In the genomic region with DNA sequence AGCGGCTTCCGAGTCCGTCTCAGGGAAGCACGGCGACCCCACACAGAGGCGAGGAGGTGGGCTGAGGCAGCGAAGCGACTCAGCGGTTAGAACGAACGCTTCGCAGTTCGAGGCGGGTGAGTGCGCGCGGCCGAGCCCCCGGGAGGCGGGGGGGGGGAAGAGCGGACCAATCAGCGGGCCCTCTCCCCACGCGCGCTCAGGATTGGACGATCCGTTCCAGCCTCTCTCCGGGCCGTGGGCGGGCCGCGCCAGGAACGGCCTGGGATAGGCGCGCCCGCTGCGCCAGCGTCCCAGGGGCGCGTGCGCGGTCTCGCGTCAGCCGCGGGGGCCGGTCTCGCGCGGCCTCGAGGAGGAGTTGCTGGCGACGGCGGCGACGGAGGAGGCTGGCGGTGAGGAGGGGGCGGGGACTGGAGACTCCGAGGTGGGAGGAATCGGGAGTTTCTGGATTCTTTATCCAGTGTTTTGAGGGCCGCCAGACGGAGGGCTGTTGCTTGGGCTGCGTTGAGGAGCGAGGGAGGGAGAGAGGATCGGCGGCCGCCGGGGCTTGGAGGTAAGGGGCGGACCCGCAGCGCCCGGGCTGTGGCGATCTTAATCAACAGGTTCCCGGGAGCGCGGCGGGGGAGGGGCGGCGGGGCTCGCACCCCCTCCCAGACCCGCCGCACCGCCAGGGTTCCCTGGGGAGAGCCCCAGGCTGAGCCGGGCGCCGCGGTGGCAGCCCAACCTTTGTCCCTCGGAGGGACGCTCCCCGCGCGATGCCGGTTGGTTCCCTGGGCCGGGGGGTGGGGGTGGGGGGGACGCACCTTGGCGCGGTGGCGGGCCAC, we compare ENCODE assay signal across 8 mouse cellular contexts. TPM values are rescaled to one million over a fixed set of nuclear protein-coding genes. Genes with fewer than 3 reads are reported as not detected.
DNase-seq lines count a peak whose midpoint lies in the region; ATAC-seq and TF ChIP-seq lines count a peak whose summit lies in the region.

Gene Mpp5 (plus strand): TSS at position 351 of the 821 bp plus-strand sequence.

- peak; percentile 98 for ATAC-seq in erythroid progenitor cell, adult 5-6 weeks (replicated peaks; ENCODE audit: low FRiP score, poor library complexity, severe bottlenecking)
- peak; percentile 100 for ATAC-seq in heart, embryonic 12.5 days (ENCODE audit: insufficient number of reproducible peaks, low FRiP score)
- peak; percentile 100 for ATAC-seq in kidney, postnatal 0 days (replicated peaks; ENCODE audit: low FRiP score, low read depth)
- peak; percentile 99 for ATAC-seq in liver, embryonic 11.5 days (replicated peaks; ENCODE audit: low FRiP score)
- peak; percentile 100 for ATAC-seq in stomach, embryonic 14.5 days (ENCODE audit: insufficient number of reproducible peaks, insufficient read depth, low FRiP score, low read depth)

- peak within 1 kb of the TSS; percentile 94 for H3K9ac ChIP-seq in heart, embryonic 12.5 days
- peak within 1 kb of the TSS; percentile 92 for H3K9ac ChIP-seq in kidney, postnatal 0 days (ENCODE audit: low read depth, low read length)
- peak within 1 kb of the TSS; percentile 78 for H3K9ac ChIP-seq in liver, embryonic 11.5 days (ENCODE audit: low read depth, low read length)
- peak within 1 kb of the TSS; percentile 71 for H3K9ac ChIP-seq in stomach, embryonic 14.5 days (replicated peaks; ENCODE audit: low read depth, low read length)

- H3K36me3 ChIP-seq in heart, embryonic 12.5 days: no peaks in the 10 kb centered on the region
- no peaks in the 10 kb centered on the region for H3K36me3 ChIP-seq in kidney, postnatal 0 days (ENCODE audit: insufficient read depth, low read length)
- no peaks in the 10 kb centered on the region for H3K36me3 ChIP-seq in liver, embryonic 11.5 days (ENCODE audit: control insufficient read depth, insufficient read depth, low read length)
- H3K36me3 ChIP-seq in stomach, embryonic 14.5 days (ENCODE audit: control insufficient read depth, insufficient read depth, low read length): no peaks in the 10 kb centered on the region

- H3K27me3 ChIP-seq in heart, embryonic 12.5 days (replicated peaks): 0 out of 2 replicates have a peak, but pooled peaks cover 3% of the 10 kb centered on the region
- no peaks in the 10 kb centered on the region for H3K27me3 ChIP-seq in kidney, postnatal 0 days (ENCODE audit: insufficient read depth, low read length)
- no peaks in the 10 kb centered on the region for H3K27me3 ChIP-seq in liver, embryonic 11.5 days (replicated peaks; ENCODE audit: control insufficient read depth, insufficient read depth, low read length)
- no peaks in the 10 kb centered on the region for H3K27me3 ChIP-seq in stomach, embryonic 14.5 days (ENCODE audit: control insufficient read depth, insufficient read depth, low read length)

- peak; percentile 99 for DNase-seq in CD4-positive helper T cell, adult 2 months (ENCODE audit: low read depth, low spot score)
- DNase-seq in brain, embryonic 18.5 days (ENCODE audit: low read depth, low spot score): peak; percentile 94
- DNase-seq in kidney, postnatal 0 days (ENCODE audit: low spot score): peak; percentile 98
- DNase-seq in liver, embryonic 11.5 days (ENCODE audit: low spot score): peak; percentile 95
- DNase-seq in naive thymus-derived CD4-positive, alpha-beta T cell, adult 2 months (ENCODE audit: low read depth): peak; percentile 97

- H3K27ac ChIP-seq in heart, embryonic 12.5 days (ENCODE audit: poor library complexity, severe bottlenecking): peak within 1 kb of the TSS; percentile 98
- peak within 1 kb of the TSS; percentile 98 for H3K27ac ChIP-seq in kidney, postnatal 0 days
- H3K27ac ChIP-seq in liver, embryonic 11.5 days (ENCODE audit: low read depth, low read length): peak within 1 kb of the TSS; percentile 90
- H3K27ac ChIP-seq in stomach, embryonic 14.5 days (ENCODE audit: low read length): peak within 1 kb of the TSS; percentile 96

- H3K4me2 ChIP-seq in heart, embryonic 12.5 days: peak within 1 kb of the TSS; percentile 93
- H3K4me2 ChIP-seq in kidney, postnatal 0 days (ENCODE audit: low read length): peak within 1 kb of the TSS; percentile 96
- peak within 1 kb of the TSS; percentile 92 for H3K4me2 ChIP-seq in liver, embryonic 11.5 days
- H3K4me2 ChIP-seq in stomach, embryonic 14.5 days (replicated peaks; ENCODE audit: low read depth, low read length): peak within 1 kb of the TSS; percentile 97

- WGBS in heart, embryonic 12.5 days: under 1% methylated on average over 92 of the region's 98 CpGs
- under 1% methylated on average over 77 of the region's 98 CpGs for WGBS in kidney, postnatal 0 days
- WGBS in liver, embryonic 11.5 days: under 1% methylated on average over 91 of the region's 98 CpGs
- under 1% methylated on average over 91 of the region's 98 CpGs for WGBS in stomach, embryonic 14.5 days

- H3K9me3 ChIP-seq in heart, embryonic 12.5 days (replicated peaks): no peaks in the 10 kb centered on the region
- H3K9me3 ChIP-seq in kidney, postnatal 0 days (replicated peaks; ENCODE audit: low read length): no peaks in the 10 kb centered on the region
- no peaks in the 10 kb centered on the region for H3K9me3 ChIP-seq in liver, embryonic 11.5 days (ENCODE audit: control insufficient read depth, low read length)
- H3K9me3 ChIP-seq in stomach, embryonic 14.5 days (ENCODE audit: control insufficient read depth, low read depth, low read length): no peaks in the 10 kb centered on the region

- H3K4me3 ChIP-seq in heart, embryonic 12.5 days: peak within 1 kb of the TSS; percentile 98
- H3K4me3 ChIP-seq in kidney, postnatal 0 days (replicated peaks; ENCODE audit: low read depth, low read length): peak within 1 kb of the TSS; percentile 94
- peak within 1 kb of the TSS; percentile 90 for H3K4me3 ChIP-seq in liver, embryonic 11.5 days (ENCODE audit: low read depth, low read length)
- peak within 1 kb of the TSS; percentile 84 for H3K4me3 ChIP-seq in stomach, embryonic 14.5 days (ENCODE audit: low read depth, low read length)

- no peak for TF ChIP-seq CTCF in kidney, postnatal 0 days (IDR thresholded peaks at IDR 0.05; ENCODE audit: low read depth)

- peaks cover 15% of the 10 kb centered on the region for H3K4me1 ChIP-seq in heart, embryonic 12.5 days (replicated peaks)
- H3K4me1 ChIP-seq in kidney, postnatal 0 days (replicated peaks; ENCODE audit: insufficient read depth, low read length): 0 out of 2 replicates have a peak, but pooled peaks cover 3% of the 10 kb centered on the region
- no peaks in the 10 kb centered on the region for H3K4me1 ChIP-seq in liver, embryonic 11.5 days (replicated peaks; ENCODE audit: control insufficient read depth, insufficient read depth, low read length)
- H3K4me1 ChIP-seq in stomach, embryonic 14.5 days (ENCODE audit: control insufficient read depth, insufficient read depth, low read length): peaks cover 5% of the 10 kb centered on the region; the same call in 1 of the 2 replicates

RNA-seq across cellular contexts. Expression of gene Mpp5, which starts in this region (rescaled TPM):
- 5.0 and 26.8 TPM in 2 replicates for total RNA-seq in erythroid progenitor cell, adult 5-6 weeks (2015; ENCODE audit: low replicate concordance)
- total RNA-seq in erythroid progenitor cell, adult 5-6 weeks (2017; ENCODE audit: low replicate concordance): 9.6 and 49.5 TPM in 2 replicates
- 21.5 and 22.5 TPM in 2 replicates for polyA plus RNA-seq in heart, embryonic 12.5 days (2016; fragmentation: Nextera tagmentation; extraction: Ambion mirVana)
- polyA plus RNA-seq in kidney, postnatal 0 days (2015; fragmentation: Nextera tagmentation; extraction: Ambion mirVana): 28.5 and 31.6 TPM in 2 replicates
- 18.1 and 18.5 TPM in 2 replicates for polyA plus RNA-seq in liver, embryonic 11.5 days (2014; fragmentation: Nextera tagmentation; extraction: Ambion mirVana)
- 21.1 and 22.7 TPM in 2 replicates for polyA plus RNA-seq in stomach, embryonic 14.5 days (2014; fragmentation: Nextera tagmentation; extraction: Ambion mirVana)

Comparison
In these comparisons a context has a peak if more than half of its experiments do, and no peak if none do; other contexts are left out.
1. Peak in every context shown above with its lines: DNase-seq, ATAC-seq, H3K4me3 ChIP-seq and H3K27ac ChIP-seq.